Mouse (Mus musculus) embryonic facial prominence, embryonic 11.5 days (tissue): ENCODE results near the gene Ccdc171. TPM values are rescaled to one million over a fixed set of nuclear protein-coding genes. Genes with fewer than 3 reads are reported as not detected.
"Not testable (repeated sequence)": the region's sequence is repeated elsewhere in the genome, so short reads cannot be mapped to it uniquely, and the experiment has no call there.

Experiments
- ATAC-seq: fragments of 200-750 bp; cut with Nextera tagmentation; replicated peaks from 2 replicates; pipeline ENCODE4 v1.8.0; 2017; ENCODE audit warnings: low read depth; ENCODE audit not compliant: insufficient number of reproducible peaks, low FRiP score, low TSS enrichment
- DNase-seq: peaks from one replicate; pipeline ENCODE4 v3.0.0-alpha.2; 2015; ENCODE audit warnings: low spot score
- H3K27ac ChIP-seq: fragments of 300-500 bp; sonication (generic); replicated peaks from 2 replicates; pipeline ENCODE4 v1.5.1; 2014; ENCODE audit warnings: mild to moderate bottlenecking, low read depth, low read length, control low read depth
- H3K27me3 ChIP-seq: fragments of 300-500 bp; sonication (generic); 2 replicates; pipeline ENCODE4 v1.6.1; 2014; ENCODE audit warnings: mild to moderate bottlenecking, low read length, moderate library complexity, mixed read lengths; ENCODE audit not compliant: control insufficient read depth, insufficient read depth
- H3K36me3 ChIP-seq: fragments of 300-500 bp; sonication (generic); replicated peaks from 2 replicates; pipeline ENCODE4 v1.6.1; 2014; ENCODE audit warnings: low read depth, mild to moderate bottlenecking, low read length, moderate library complexity, mixed read lengths; ENCODE audit not compliant: control insufficient read depth, insufficient read depth
- H3K4me1 ChIP-seq: fragments of 300-500 bp; sonication (generic); 2 replicates; pipeline ENCODE4 v1.6.1; 2014; ENCODE audit warnings: low read length, mixed read lengths; ENCODE audit not compliant: control insufficient read depth, insufficient read depth
- H3K4me2 ChIP-seq: fragments of 300-500 bp; sonication (generic); 2 replicates; pipeline ENCODE4 v1.6.1; 2014; ENCODE audit warnings: low read depth, mild to moderate bottlenecking, control low read depth, low read length, moderate library complexity
- H3K4me3 ChIP-seq: fragments of 300-500 bp; sonication (generic); 2 replicates; pipeline ENCODE4 v1.5.1; 2014; ENCODE audit warnings: low read depth, low read length, control low read depth
- H3K9ac ChIP-seq: fragments of 300-500 bp; sonication (generic); replicated peaks from 2 replicates; pipeline ENCODE4 v1.6.1; 2014; ENCODE audit warnings: mild to moderate bottlenecking, control low read depth, low read length
- H3K9me3 ChIP-seq: fragments of 300-500 bp; sonication (generic); replicated peaks from 2 replicates; pipeline ENCODE4 v1.6.1; 2016; ENCODE audit warnings: mild to moderate bottlenecking, low read length, inconsistent platforms, mixed read lengths; ENCODE audit not compliant: control insufficient read depth
- WGBS: fragments of 180-500 bp; shearing (Covaris S2); extraction: QIAGEN DNeasy Blood & Tissue Kit; methylation state at CpG from one replicate; pipeline ENCODE4 v1.1.7; 2014; 5-methylcytosine and 5-hydroxymethylcytosine counted together
- polyA plus RNA-seq: library from polyadenylated mRNA; unstranded; fragments of >200 nt; fragmentation: Nextera tagmentation; extraction: Ambion mirVana; gene quantifications from 2 replicates; pipeline ENCODE4 v1.2.1, GENCODE M21; 2014

The Ccdc171 gene
- polyA plus RNA-seq = 5.7 and 7.3 TPM in 2 replicates

DNA sequence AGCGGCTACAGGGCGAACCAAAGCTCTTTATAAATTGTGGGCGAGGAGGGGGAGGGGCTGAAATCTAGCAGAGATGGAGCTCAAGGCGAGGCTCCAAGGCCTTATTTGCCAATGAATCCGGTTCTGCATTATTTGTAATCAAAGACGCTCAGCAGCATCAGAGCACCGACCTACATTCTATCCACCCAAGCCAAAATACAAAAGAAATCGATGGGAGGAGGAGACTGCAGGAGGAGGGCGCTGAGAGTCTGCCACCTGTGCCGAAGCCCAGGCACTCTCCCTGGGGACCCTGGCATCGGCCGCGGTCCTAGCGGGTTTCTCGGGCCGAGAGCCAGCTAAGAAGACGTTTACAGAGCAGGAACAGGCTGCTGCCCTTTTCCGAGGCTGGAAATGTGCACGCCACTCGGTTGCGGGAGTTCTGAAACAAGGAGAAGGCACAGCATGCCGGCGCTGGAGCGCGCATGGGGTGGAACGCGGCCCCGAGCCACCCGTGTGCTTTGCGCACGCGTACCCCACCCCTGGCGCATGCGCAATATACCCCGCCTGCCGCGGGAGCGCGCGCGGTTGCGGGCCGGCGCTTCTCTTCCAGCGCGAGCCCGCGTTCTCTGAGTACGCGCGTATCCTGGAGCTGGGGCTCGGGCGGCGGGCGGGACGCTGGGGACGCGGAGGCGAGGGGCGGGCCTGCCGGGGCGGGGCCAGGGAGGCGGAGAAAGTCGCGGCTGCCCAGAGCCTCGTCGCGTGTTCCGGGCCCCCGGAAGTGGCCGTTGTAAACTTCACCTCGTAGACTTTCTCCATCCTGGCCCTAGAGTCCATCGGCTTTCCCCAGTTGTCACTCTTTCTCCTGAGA is at the start of gene Ccdc171:
TSS of gene Ccdc171 (plus strand) at position 703 of the 847 bp plus-strand sequence.
- peak; percentile 90 for ATAC-seq
- peak within 1 kb of the TSS; percentile 69 for H3K4me3 ChIP-seq
- H3K36me3 ChIP-seq = no peaks in the 10 kb centered on the region
- under 1% methylated on average over 63 of the region's 73 CpGs for WGBS
- H3K9me3 ChIP-seq = no peaks in the 10 kb centered on the region
- DNase-seq = peak; percentile 96
- peak within 1 kb of the TSS; percentile 80 for H3K9ac ChIP-seq
- no peaks in the 10 kb centered on the region for H3K4me1 ChIP-seq
- peak within 1 kb of the TSS; percentile 77 for H3K4me2 ChIP-seq
- no peaks in the 10 kb centered on the region for H3K27me3 ChIP-seq
- H3K27ac ChIP-seq = peak within 1 kb of the TSS; percentile 92

DNA sequence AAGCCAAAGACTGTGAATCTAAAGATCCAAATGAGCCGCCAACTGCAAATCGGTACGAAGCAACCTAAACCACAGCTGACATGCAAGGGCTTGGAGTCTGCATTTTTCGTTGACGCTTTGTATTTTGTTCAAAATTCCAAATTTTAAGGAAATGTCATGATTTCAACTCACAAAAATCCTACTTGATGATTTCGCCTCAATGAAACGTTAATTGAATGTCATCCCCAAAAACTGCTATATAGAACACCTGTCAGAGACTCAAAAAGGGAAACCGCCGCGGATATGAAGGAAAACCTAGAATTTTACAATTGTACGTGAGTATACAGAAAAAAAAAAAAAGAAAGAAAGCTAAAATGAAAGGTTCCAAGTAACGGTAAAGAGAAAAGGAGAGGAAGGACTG is 40.1 kb upstream of the Ccdc171 start:
- 26% methylated on average over 12 of the region's 12 CpGs for WGBS
- Histone ChIP-seq H3K27ac (no peak overlapping the region; the same call in 1 of the 2 replicates), H3K36me3 (peaks cover 2% of the 10 kb centered on the region; the same call in 1 of the 2 replicates), H3K9ac (peak overlapping the region; percentile 97), H3K4me3 (peak overlapping the region; percentile 96), H3K4me1 (no peaks in the 10 kb centered on the region), H3K4me2 (peak overlapping the region; percentile 58), H3K27me3 (no peaks in the 10 kb centered on the region), H3K9me3 (no peaks in the 10 kb centered on the region)
- DNase-seq (no peak), ATAC-seq (no peak)

DNA sequence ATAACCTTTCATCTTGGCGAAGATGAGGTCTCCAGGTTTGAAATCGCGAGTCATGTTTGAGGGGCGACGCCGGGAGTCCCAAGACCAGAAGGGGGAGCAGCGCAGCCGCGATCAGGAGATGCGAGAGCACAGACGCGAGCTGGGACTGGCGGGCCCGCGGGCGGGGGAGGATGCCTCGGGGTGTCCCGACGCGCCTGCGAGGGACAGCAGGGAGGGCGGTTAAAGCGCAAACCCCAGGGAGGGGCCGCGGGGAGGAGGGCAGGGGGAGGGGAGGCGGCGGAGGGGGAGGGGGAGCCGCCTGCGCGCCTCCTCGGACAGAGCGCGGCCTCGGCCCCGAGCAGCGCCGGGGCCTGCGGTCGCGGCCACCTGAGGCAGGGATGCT is 39.6 kb upstream of the Ccdc171 start:
- Histone ChIP-seq H3K9ac (peak overlapping the region; percentile 97), H3K4me3 (peak overlapping the region; percentile 96), H3K27ac (peak overlapping the region; percentile 96), H3K36me3 (peaks cover 2% of the 10 kb centered on the region; the same call in 1 of the 2 replicates), H3K4me1 (no peaks in the 10 kb centered on the region), H3K9me3 (no peaks in the 10 kb centered on the region), H3K27me3 (no peaks in the 10 kb centered on the region), H3K4me2 (peak overlapping the region; percentile 58)
- peak; percentile 92 for DNase-seq
- WGBS = 0% methylated on average over 16 of the region's 40 CpGs
- peak; percentile 78 for ATAC-seq

DNA sequence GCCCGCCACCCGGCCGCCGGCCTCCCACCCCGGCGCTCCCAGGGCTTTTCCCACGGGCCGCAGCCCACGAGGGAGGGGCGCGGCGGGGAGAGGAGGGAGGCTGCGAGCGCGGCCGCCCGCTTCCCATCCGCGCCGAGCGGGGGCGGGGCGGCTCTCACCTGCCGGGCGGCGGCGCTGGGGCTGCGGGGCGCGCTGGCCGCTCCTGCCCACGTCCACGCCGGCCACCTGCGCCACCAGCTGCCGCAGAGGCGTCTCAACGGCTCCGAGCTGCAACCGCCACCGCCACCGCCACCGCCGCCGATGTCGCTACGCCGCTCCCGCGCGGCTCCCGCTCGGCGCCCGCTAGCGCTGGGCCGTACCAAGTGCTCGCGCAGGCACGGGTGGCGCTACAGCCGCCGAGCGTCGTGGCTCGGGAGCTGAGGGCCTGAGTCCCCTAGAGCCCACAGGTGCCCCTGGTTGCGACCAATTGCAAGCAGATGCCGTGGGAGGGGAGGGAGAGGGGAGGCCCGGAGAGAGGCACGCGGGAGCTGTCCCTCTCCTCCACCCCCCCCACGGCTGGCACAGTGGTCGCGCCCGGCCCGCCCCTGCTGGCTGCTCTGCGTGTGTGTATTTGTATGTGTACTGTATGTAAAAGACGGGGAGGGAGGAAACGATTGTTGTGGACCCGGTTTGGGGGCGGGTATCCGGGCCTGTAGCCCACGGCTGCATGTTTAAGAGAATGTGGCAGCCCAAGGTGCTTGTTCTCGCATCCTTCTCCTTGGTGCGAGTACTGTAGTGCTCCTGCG is 39.0 kb upstream of the Ccdc171 start, which contains the start of gene Psip1:
TSS of gene Psip1 (minus strand) at position 343 of the 785 bp plus-strand sequence.
- peak; percentile 93 for ATAC-seq
- peak; percentile 88 for DNase-seq
- Histone ChIP-seq H3K4me3 (peak within 1 kb of the TSS; percentile 96), H3K9me3 (no peaks in the 10 kb centered on the region), H3K4me2 (peak within 1 kb of the TSS; percentile 58), H3K36me3 (peaks cover 2% of the 10 kb centered on the region; the same call in 1 of the 2 replicates), H3K27ac (peak within 1 kb of the TSS; percentile 96), H3K4me1 (no peaks in the 10 kb centered on the region), H3K9ac (peak within 1 kb of the TSS; percentile 97), H3K27me3 (no peaks in the 10 kb centered on the region)
- under 1% methylated on average over 48 of the region's 86 CpGs for WGBS

DNA sequence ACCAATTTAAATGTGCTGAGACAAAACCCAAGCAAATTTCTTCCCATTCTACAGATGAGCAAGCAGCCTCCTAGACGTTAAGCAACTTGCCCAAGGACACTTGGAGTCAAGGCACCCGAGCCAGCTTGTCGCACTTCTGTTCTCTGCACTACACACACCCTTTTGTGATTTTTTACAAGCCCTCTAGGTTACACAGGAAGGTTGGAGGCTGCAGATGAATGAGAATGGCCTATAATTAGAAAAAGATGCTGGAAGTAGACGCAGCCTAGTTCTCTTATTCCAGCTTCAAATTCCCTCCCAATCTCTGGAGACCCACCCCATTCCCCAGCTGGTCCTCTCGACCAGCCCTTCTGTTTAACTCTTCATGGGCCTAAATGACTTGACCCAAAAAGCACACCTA is 36.2 kb upstream of the Ccdc171 start:
- ATAC-seq = no peak
- Histone ChIP-seq H3K4me2 (no peak overlapping the region), H3K9me3 (no peaks in the 10 kb centered on the region), H3K36me3 (peaks cover 2% of the 10 kb centered on the region; the same call in 1 of the 2 replicates), H3K9ac (no peak overlapping the region), H3K27me3 (no peaks in the 10 kb centered on the region), H3K4me1 (no peaks in the 10 kb centered on the region), H3K27ac (no peak overlapping the region), H3K4me3 (no peak overlapping the region)
- peak; percentile 78 for DNase-seq
- WGBS = 10% methylated on average over 5 of the region's 5 CpGs

DNA sequence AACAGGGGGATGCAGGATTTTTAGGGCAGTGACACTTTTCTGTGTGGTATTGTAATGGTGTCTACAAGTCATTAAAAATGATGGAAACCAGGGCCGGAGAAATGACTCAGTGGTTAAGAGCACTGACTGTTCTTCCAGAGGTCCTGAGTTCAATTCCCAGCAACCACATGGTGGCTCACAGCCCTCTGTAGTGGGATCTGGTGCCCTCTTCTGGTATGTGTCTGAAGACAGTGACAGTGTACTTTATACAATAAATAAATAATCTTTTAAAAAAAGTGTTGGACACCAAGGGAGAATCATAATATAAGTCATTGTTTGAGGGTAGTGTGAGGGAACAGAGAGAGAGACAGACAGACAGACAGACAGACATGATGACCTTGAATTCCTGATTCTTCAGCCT is 32.2 kb upstream of the Ccdc171 start:
- Histone ChIP-seq H3K9ac (no peak overlapping the region), H3K27me3 (no peaks in the 10 kb centered on the region), H3K27ac (no peak overlapping the region), H3K4me3 (no peak overlapping the region), H3K9me3 (no peaks in the 10 kb centered on the region), H3K36me3 (no peaks in the 10 kb centered on the region), H3K4me2 (no peak overlapping the region), H3K4me1 (no peaks in the 10 kb centered on the region)
- WGBS = 89% methylated on average over 1 of the region's 1 CpGs
- ATAC-seq (no peak), DNase-seq (no peak)

DNA sequence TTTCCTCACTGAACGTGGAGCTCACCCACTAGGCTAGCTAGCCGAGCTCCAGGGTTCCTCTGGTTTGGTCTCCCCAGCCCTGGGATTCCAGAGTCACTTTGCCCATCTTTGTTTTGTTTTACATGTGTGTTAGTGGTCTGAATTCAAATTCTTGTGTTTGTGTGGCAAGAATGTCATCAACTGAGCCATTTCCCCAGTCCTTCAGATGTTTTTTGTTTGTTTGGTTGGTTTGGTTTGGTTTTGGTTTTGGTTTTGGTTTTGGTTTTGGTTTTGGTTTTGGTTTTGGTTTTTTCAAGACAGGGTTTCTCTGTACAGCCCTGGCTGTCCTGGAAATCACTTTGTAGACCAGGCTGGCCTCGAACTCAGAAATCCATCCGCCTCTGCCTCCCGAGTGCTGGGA is 28.3 kb upstream of the Ccdc171 start:
- H3K9me3 ChIP-seq, H3K9ac ChIP-seq, H3K4me3 ChIP-seq, H3K27ac ChIP-seq, H3K4me2 ChIP-seq, H3K4me1 ChIP-seq, ATAC-seq, H3K36me3 ChIP-seq, H3K27me3 ChIP-seq, DNase-seq: not testable (repeated sequence)
- WGBS = 90% methylated on average over 5 of the region's 5 CpGs
